Mouse (Mus musculus): Measurements from ENCODE around the gene Plac8. TPM values are rescaled to one million over a fixed set of nuclear protein-coding genes. Genes with fewer than 3 reads are reported as not detected.
A peak's percentile ranks its signal among the peaks of the same experiment; 100 is the strongest.

Gene Plac8
- polyA plus RNA-seq, 2 experiments from 2014 or later, result 2.9 to 12.0 TPM

DNA sequence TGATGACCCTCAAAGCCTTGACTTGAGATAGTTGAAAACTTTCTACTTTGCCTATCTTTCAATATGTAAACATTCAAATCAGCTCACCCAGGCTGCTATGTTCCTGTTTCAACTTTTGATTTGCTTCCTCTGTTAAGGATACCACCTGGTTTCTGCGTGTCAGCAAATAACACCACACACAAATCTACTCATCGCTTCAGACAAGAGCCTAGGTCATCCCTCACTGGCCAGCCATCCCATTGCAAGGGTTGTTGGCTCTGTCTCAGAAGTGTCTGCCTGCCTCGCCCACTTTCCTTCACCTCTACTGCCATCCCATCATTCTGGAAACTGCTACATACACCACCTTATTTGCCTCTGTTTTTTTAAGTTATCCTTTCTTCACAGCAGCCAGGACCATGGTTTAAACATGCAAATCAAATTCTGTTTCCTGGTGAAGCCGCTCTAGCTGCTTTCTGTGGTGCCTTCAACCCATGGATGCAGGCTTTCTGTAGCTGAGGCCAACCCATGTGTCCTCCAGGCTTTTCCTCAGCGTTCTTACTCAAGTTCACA is 6.9 kb upstream of the Plac8 start:
- no peak for ATAC-seq

DNA sequence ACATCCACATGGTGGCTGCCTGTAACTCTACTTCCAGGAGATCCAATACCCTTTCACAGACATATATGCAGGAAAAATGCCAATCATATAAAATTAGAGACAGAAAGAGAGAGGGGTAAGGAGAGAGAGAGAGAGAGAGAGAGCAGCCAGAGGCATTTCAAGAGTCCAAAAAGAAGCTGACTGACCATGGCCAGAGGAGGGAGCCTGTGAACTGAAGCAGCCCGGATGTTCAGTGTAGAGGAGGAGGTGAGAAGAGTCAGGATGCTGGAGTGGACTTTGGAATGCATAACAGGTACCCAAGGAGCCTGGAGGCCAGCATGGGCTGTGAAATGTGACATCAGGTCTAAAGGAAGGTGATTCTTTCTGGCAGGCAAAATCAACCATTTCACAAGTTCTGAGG is 2.7 kb upstream of the Plac8 start:
- no peak for ATAC-seq

DNA sequence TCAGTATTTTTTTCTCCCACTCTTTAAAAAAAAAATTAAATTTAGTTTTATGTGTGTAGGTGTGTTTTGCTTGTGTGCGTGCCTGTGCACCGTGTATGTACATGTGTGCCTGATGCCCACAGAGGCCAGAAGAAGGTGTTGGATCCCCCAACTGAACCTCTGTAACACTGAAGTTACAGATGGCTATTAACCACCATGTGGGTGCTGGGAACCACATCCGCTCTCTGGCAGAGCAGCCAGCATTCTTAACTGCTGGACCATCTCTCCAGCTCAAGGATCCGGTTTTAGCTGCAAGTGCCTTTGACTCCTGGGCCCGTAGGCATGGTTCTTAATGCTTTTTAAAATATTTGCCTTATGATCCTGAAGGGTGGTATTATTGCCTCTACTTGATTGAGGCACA is 1.2 kb upstream of the Plac8 start:
- ATAC-seq, result peak; percentile 21

DNA sequence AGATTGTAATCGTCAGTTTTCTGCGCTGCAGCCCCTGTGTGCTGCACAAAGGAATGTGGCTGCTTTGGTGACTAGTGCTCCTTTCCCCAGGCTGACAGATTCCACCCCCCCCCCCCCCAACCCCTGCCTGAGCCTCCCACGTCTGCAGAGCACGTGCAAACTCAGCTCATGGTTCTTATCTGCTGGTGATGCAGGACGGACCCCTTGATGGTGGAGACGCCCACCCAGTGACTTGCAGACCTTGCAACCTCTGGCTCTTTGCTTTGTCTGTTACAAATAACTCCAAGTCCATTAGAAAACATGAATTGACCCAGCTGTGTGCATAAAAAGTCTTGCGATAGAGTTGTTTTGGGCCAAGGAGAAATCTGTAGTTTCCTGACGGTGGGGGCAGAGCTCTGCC is 1.3 kb downstream of the Plac8 start:
- no peak for ATAC-seq

DNA sequence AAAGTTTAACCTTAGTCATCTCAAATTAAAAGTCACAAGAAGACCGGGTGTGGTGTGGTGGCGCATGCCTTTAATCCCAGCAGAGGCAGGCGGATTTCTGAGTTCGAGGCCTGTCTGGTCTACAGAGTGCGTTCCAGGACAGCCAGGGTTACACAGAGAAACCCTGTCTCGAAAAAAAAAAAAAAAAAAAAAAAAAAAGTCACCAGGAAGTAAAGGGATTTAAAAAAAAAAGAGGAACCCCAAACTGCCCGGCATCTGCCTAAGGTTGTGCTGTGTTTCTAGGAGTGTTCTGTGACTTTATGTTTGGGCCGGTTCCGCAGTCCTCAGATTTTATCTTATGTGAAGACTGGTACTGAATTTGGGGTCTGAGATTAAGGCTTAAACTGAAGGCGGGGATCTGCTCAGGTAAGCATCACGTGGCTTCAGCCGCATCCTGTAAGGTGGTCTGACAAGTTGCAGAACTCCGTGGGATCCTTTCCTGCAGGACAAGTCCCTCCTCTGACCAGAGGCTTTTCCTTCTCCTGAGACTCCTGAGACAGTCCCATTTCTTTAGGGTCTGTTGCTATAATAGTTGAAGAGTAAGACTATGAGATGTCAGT is 1.9 kb downstream of the Plac8 start:
- ATAC-seq, result peak; percentile 30

DNA sequence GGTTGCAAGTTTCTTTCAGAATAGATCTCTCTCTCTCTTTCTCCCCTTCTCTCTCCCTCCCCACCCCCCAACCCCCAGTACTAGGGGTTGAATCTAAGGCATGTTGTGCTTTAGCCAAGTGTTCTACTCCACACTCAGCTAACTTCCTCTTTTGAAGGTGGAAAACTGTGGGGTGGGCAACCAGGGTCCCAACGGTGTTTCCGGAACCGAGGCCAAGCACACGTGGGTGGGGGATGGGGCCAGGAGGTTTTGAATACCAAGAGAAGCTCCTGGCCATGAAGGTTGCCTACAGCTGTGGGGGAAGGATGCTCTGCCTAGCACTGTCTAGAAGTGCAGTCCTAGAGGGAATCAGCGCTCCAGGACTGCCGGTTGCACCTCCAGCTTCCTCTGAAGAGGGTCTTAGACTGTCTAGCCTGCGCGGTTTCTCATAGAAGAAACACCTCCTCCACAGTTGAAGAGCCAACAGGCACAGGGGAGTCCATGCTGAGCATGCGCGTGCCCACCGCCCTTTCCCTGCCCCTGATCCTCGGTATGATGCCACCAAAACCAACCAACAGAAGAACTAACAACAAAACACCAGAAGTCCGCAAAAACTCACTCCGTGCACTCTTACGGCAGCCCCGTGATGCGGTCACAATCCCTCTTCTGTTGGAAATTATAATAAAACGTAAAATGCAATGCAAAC is 2.7 kb downstream of the Plac8 start:
- peak; percentile 28 for ATAC-seq

DNA sequence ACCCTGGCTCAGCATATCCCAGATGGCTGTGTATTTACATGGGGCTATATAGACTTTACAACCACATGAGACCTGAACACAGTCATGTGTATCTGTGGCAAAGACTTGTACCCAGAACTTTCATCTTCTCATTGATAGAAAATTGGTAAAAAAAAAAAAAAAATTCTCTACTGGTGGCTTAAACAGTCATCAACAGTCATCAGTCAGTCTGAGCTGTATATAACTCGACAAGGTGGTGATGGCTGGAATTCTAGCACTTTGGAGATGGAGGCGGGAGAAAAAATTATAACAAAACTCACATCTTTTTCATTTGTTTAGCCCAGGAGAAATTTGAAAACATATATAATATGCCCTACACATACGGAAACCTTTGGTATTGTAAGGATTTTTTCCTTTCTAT is 3.2 kb downstream of the Plac8 start:
- no peak for ATAC-seq

DNA sequence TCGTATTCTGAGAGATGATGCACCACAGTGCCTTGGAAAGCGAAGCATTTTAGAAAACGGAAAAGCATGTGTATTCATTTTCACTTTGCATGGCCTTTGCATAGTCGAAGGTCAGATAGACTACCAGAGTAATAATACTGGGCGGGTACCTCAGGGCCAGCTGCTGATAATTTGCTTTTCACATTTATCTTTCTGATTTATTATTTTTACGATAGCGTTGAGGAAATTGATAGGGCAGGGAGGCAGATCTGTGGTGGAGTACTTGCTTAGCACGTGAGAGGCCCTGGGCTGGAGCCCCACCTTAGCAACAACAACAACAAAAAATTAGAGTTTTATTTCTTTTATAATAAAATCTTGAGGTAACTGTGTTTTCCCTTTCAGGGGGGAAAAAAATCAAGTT is 3.9 kb downstream of the Plac8 start:
- ATAC-seq, result no peak

DNA sequence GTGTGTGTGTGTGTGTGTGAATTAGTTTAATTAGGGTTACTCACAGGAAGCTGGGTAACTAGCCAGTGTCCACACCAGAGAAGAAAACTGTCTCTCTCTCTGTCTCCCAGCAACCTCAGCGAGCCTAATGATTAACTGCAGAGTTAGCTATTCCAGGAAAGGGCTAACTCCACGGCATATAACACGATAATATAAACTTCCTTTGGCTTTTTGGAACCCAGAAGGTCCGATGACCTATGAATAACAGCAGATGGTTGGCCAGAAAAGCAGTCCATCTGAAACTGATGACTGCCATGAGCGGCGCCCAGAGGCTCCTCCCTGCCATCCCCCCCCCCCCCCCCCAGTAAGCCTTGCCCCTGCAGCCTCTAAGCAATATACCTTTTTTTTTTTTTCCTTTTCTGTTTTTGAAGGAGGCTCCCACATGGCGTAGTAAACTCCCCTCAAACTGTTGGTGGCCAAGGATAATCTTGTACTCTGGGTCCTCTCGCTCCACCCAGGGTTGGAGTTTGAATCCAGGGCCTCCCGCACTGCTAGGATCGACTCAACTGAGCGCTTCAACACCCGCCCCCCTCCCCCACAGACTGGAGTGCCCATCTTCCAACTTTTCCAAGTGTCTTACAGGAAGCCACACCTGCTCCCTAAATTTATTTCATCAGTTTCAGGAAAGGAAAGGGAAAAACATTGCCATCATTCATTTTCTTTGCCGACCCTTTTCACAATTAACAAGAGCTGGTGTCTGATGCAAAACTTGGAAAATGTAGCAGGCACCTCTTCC is 4.6 kb downstream of the Plac8 start:
- ATAC-seq, result no peak

DNA sequence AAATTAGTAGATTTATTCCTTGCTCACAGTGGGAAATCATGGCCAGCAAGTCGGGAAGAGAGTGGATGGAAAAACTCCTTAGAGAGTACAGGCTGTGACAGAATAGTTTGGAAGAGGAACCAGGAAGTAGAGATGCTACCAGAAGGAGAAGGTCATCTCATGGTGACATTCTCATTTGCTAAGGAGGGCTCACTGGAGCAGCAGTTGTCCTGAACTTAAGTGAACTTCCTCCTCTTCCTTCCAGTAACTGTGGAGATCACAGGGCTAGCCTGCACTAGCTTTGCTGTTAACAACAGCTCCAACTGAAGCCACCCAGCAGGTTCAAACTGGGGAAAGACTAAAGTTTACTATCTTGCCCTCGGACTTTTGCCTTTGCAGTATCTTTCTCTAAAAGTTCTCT is 5.2 kb downstream of the Plac8 start:
- no peak for ATAC-seq

DNA sequence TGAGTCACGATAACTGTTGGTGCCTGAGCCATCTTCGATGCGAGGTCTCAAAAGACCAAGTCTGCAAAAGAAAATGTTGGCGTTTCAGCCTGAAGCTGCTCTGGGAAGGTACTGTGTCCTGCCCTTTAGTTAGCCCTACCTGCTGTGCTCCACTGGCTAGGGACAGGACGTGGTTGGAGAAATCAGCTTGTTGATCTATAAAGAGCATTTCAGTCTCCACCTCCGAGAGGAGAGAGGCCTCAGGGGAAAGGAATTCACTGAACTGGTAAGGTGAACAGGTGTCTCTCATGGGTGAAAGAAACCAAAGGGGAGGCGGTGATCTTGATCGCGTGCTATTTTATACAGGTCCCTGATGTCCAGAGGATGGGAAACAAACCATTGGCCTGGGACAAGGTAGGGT is 9.3 kb downstream of the Plac8 start:
- no peak for ATAC-seq

DNA sequence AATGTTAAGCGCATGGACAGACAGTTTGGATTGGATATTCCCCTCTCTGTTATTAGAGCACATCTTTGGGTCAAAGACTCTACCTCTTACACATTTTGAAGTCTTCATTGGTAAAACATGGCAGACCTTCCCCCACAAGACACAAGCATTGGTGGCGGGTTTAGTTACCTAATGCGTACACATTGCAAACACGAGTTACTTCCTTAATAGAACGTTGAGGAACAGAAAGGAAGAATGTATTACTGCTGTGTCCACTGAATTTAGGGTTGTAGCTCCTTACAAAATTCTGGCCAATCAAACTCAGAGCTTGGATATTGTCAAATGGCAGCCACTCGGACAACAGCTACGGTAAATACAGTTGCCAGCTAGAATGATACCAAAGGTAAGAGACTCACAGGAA is 12.7 kb downstream of the Plac8 start:
- ATAC-seq, result no peak

DNA sequence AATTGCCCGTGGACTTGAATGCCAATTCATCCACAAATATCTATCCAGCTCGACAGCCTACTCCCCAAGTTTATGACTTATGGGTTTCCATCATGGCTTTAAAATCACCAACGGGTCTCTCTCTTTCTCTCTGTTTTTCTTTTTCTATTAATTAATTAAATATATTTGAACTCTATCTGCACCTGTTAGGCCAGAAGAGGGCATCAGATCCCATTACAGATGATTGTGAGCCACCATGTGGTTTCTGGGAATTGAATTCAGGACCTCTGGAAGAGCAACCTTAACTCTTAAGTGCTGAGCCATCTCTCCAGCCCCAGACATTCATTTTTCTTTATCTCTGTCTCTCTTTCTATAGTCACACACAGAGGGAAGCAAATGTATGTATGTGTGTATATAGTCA is 13.3 kb downstream of the Plac8 start:
- ATAC-seq, result no peak

DNA sequence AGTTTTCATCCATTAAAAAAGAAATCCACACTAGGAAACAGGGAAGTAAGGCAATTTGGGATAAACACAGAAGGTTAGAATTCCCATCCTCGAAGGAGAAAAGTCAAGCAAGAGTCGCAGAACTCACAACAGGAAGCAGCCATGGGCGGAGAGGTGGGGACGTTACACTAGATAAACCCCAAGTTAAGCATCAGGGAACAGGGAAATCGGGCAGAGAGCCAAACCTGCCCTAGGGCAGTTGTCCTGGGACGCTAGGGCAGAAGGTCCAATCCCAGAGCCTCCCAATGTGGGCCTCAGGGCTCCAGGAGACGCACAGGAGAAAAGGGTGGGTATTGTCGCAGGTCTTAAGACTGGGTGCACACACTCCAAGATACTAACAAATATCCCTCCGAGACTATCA is 14.5 kb downstream of the Plac8 start:
- ATAC-seq, result no peak

DNA sequence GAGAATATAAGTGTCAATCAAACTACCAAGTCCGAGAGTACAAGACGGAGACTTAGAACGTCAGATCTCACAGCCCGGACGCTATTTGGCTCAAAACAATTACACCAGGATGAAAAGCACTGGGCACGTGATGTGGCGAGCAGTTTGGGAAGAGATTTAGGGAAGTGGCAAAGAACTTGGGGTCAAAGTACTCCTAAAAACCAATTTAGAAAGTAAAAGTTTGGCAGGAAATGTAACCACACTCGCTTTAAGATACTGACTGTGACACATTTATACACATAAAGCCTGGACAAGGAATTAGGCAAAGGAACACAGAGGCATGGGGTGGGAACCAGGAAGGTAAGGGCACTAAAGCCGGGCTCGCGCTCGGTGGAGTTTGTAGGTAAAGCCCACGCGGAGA is 15.0 kb downstream of the Plac8 start:
- no peak for ATAC-seq

DNA sequence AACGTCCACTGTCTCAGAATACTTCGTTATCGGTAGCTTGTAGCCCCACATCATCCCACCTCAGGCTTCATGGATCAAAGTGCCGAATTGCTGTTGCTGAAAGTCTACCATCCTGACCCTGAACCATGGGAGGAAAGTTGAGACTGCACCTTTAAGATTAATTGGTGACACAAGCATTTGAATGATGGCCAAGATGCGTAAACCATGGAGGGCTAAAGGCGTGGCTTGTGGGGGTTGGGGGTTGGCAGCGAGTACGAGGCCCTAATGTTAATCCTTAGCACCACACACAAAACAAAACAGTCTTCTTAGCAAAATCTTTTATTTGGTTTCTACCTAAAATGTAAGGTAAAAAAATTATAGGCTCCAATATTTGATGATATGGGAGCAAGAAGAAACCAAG is 18.6 kb downstream of the Plac8 start:
- ATAC-seq, result no peak

DNA sequence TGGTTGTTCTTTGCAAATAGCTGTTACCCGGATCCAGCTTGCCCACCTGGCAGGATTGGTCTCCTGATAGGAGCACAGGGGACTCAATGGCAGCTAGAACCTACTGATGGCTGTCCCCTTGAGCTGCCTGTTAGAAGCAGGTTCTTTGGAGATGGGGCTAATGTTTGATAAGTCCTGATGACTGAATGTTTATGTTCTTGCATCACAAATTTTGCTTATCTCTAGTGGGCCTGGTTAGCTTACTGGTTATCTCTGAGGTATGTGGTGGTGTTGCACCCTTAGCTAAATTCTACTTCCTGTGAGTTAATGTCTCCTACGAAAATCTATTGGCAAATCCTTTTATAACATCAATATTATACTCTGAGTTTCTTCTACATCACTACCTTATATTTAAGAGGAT is 20.1 kb downstream of the Plac8 start:
- no peak for ATAC-seq

DNA sequence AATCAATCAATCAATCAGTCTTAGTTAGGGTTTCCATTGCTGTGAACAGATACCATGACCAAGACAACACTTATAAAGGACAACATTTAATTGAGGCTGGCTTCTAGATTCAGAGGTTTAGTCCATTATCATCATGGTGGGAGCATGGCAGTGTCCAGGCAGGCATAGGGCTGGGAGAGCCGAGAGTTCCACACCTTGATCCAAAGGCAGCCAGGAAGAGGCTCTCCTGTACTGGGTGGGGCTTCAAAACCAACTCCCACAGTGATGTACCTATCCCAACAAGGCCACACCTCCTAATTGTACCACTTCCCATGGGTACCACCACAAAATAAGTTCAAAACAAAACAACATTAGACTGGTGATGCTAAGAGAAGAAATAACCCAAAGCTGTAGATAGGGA is 21.9 kb downstream of the Plac8 start:
- no peak for ATAC-seq

DNA sequence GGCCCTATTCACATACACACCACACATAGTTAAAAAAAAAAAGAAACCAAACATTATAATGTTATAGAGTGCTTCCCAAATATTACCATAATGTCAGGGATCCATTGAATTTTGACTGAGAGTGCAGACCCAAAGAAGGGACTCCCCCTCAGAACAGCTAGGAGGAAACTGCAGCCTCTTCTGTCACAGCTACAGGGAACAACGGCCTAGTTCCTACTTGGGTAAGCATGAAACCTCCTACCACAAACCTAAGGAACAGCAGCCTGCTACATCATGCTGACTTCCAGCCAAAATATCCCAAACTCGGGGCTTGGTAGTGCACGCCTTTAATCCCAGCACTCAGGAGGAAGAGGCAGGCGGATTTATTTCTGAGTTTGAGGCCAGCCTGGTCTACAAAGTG is 22.7 kb downstream of the Plac8 start:
- no peak for ATAC-seq

DNA sequence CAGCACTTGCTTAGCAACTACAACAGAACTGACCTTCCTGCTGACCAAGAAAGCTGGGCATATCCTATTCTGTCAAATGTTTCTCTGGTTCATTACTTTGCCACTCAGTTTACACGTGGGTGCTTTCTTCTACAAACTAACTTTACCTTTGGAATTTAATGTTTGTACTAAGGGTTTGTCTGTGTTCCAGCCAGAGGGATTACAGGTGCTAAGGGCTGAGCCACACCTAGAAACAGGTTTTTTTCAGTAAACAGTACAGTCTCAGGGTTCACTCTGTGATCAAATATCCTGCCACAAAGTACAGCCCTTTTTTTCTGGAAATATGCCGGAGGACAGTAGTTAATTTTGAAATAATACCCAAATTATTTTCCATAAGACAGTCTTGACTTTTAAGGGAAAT is 23.8 kb downstream of the Plac8 start:
- ATAC-seq, result no peak

DNA sequence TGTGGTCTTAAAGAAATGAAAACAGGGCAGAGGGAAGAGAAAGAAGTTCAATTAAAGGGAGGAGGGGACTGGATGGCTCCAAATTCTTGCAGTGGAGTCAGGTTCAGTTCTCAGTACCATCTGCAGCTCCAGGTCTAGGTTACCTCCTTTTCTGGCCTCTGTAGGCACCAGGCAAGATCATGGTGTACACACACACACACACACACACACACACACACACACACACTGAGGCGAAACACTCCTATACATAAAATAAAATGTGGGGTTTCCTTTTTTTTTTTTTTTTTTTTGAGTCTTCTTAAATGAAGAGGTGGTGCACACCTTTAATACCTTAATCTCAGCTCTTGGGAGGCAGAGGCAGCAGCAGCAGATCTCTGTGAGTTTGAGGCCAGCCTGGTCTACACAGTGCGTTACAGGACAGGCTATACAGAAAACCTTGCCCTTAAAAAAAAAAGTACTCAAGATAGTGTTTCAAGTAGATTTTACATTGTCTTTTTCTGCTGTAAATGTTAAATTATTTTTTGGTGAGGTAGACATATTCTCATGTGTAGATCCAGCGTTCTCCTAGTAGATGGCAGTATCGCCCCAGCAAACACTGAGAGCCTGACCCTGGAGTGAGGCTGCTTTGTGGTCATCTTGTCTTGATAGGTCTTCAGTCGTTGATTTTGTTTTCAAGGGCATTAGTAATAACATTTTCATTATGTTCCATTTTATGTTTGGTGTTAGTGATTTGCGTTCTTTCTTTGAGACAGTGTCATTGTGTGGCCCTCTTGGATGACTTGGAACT is 25.6 kb downstream of the Plac8 start:
- no peak for ATAC-seq

DNA sequence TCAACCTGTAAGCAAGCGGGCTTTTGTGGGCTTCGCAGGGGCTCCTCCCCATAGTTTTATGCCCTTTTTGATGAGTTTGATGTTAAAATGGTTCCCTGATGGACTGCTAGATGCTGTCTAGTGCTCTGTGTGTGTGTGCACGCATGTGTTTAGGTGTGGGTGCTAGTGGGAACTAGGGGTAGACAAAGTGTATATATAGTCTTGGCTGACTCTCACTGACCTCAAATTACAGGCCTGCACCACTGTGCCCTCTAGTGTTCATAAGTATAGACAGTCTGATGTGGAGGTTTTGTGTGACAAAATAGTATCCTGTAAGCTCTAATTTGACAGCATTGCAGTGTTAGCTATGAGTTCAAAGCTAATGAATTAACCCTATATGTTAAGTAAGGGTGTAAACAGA is 35.4 kb downstream of the Plac8 start:
- peak; percentile 86 for ATAC-seq

DNA sequence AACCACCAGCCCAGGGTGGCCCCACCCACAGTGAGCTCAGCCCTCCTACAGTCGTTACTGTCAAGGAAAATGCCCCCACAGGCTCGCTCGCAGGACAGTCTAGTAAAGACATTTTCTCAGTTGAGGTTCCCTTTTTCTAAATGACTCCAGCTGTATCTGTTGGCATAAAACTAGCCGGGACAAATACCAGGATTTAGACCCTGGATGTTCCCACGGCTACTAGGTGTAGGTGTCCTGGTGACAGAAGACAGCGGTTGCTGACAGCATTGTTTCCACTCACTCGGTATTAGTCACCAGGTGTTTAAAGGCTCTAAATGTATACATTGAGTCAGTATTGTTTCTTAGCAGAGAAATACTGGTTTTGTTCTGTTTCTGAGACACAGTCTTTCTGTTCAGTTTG is 36.2 kb downstream of the Plac8 start:
- ATAC-seq, result peak; percentile 65

All from CD4-positive, CD25-positive, alpha-beta regulatory T cell, adult 4 months (primary cell).